Comparison of ENCODE assay signal across 11 mouse cellular contexts in the genomic region with DNA sequence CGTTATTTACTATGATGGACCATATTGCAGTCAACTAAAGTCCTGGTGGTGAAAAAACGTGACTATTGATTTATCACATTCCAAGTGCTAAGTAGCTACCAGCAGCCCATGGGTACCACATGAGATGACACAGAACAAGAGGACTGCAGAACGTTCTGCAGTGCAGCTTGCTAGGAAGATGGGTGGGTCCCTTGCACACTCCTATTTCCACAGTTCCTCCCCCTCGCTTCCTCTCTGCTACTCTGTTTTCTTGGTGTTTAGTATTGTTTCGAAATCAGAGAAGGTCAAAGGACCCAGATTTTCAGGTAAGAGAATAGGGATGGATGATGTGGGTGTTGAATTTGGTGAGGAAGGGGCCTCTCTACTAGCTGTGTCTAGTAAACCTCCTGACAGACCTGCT. TPM values are rescaled to one million over a fixed set of nuclear protein-coding genes. Genes with fewer than 3 reads are reported as not detected.
DNase-seq lines count a peak whose midpoint lies in the region; ATAC-seq lines count a peak whose summit lies in the region.
"Had no signal": no experiment of that assay in that cellular context is flagged by ENCODE, and none has a peak within 500 bp of the region (broad histone marks: within the 10 kb centered on the region; RNA-seq: fewer than 3 reads in every experiment).

TSS of gene Gimap4 (plus strand) at position 231 of the 400 bp plus-strand sequence.

- peak; percentile 46 to 58 for DNase-seq in kidney, postnatal 36 days
- no peak for DNase-seq in kidney, postnatal 14 days
- DNase-seq in adrenal gland, postnatal 4 days (ENCODE audit: low spot score in 2 of 2), result no peak
- no peak for DNase-seq in heart, postnatal 4 days
- DNase-seq in ovary, postnatal 36 days (ENCODE audit: low spot score), result no peak
- no peak for DNase-seq in cerebellum, postnatal 10 days
- DNase-seq in left cerebral cortex, adult 9 months (ENCODE audit: low spot score in 2 of 2), result no peak
- DNase-seq: cerebellum, postnatal 14 days had no signal

- no peak for ATAC-seq in megakaryocyte-erythroid progenitor cell, adult 5-6 weeks (replicated peaks; ENCODE audit: low FRiP score, low TSS enrichment, poor library complexity, severe bottlenecking)
- ATAC-seq: hindbrain, embryonic 16.5 days had no signal

RNA-seq across cellular contexts. Expression of gene Gimap4, which starts in this region (rescaled TPM):
- 10 to 100 TPM; 40.8 to 48.9 TPM for total RNA-seq in adrenal gland, postnatal 4 days (2021)
- total RNA-seq in heart, postnatal 4 days (2021), result 10 to 100 TPM; 41.2 to 50.1 TPM
- 12.5 and 18.0 TPM in 2 replicates for total RNA-seq in megakaryocyte-erythroid progenitor cell, adult 5-6 weeks (2014; fragmentation: Nextera tagmentation)
- total RNA-seq in megakaryocyte-erythroid progenitor cell, adult 5-6 weeks (2017), result 3.0 and 61.5 TPM in 2 replicates
- total RNA-seq: G1E had no signal

Comparison
In these comparisons a context has a peak if more than half of its experiments do, and no peak if none do; other contexts are left out.
1. DNase-seq: peak in kidney, postnatal 36 days (2 of 2); none in kidney, postnatal 14 days (single experiment), adrenal gland, postnatal 4 days (0 of 2), heart, postnatal 4 days (single experiment), ovary, postnatal 36 days (single experiment), cerebellum, postnatal 10 days (0 of 2) and left cerebral cortex, adult 9 months (0 of 2).